Mouse (Mus musculus) right cerebral cortex, adult 18-20 months (tissue): ENCODE results near the gene Mroh2b.

Experiments used
- DNase-seq: peaks from one replicate; pipeline ENCODE4 v3.0.0; 2022; ENCODE audit warnings: mixed read lengths

The Mroh2b gene

GRCm38 (mm10) chr15:4898437-4898836, at the start of gene Mroh2b:
Mroh2b (plus strand) TSS chr15:4898737.
- no peak for DNase-seq

DNA sequence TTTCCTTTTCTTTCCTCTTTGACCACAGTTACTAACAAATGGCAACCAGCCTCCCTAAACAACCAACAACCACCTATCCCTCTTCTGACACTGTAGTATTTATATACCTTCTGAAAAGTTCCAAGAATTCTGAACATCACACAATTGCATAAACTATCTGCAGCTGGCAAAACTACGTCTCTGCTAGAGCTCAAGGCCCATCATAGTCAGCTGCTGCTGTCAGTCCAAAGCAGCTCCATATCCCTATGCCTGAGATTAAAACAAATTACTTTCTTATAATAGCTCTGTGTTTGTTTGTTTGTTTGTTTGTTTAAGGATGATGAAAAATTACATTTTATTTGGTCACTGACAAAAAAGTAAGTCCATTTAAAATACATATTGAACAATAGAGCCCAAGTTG, 48.5 kb upstream of the Mroh2b start:
- DNase-seq: no peak

- DNase-seq: no peak
Measured at GRCm38 (mm10) chr15:4894962-4895361, 3.6 kb upstream of the Mroh2b start.

GRCm38 (mm10) chr15:4934731-4935130, 36.2 kb downstream of the Mroh2b start:
- DNase-seq: no peak

DNA sequence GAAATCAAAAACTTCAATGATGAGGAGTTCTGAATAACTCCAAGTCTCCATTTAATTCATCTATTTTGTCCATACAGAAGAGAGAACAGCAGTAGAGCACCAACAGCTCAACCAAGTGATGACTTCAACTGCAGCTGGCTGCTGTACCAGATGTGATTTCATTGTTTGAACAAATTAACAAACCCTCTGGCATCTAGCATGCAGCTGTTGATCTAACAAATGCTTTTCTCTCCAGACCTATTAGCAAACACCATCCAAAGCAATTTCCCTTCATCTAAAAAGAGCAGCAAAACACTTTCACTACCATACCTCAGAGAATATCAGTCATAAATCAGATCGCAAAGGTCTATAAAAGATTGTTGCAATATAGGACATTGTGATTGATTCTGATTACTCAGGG, 74.8 kb downstream of the Mroh2b start:
- DNase-seq: no peak

DNA sequence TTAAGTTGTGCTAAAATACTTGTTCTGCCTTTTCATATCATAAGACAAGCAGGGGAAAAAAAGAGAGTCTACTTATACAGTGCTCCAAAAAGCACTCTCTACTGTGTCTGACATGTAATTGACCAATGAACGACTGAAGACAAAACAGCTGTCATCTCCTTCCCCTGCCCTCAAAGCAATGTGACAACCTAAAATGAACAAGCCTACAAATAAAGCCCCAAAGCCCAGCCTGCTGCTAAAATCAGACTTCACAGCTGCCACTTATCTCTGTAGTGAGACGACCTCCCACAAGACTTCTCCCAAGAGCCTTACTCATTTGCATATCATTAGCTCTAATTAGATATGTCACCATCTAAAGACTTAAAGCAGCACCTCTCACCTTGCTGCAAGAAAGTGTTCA, 104.4 kb downstream of the Mroh2b start:
- DNase-seq: no peak

DNA sequence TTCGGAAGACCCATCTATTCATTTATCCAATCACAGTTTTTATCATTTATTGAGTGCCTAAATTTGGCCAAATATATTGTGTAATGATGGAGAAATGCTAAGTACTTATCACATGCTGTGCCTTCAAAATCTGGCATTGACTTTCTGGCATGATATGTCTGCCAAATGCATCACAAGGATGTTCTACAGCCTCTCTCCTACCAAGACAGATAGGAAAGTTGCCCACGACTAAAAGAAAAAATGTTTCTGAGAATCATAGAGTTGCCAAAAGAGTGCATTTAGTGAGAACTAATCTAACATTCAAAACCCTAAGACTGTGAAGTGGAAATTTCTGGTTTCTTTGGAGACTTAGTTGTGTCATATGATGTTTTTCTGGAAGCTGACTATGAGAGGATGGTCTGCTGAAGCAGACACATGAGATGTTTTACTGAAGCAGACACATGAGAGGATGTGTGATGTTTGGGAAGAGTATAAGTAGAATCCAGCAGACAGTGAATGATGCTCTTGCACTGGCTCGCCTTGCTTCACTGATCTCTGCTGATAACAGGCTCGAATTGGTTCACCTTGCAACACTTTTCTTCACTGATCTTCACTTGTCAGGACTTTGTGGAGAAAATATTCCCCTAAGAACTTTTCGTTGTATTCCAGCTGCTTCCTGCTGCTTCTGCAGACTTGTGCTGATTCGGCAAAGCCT, 105.1 kb downstream of the Mroh2b start:
- DNase-seq: no peak

DNA sequence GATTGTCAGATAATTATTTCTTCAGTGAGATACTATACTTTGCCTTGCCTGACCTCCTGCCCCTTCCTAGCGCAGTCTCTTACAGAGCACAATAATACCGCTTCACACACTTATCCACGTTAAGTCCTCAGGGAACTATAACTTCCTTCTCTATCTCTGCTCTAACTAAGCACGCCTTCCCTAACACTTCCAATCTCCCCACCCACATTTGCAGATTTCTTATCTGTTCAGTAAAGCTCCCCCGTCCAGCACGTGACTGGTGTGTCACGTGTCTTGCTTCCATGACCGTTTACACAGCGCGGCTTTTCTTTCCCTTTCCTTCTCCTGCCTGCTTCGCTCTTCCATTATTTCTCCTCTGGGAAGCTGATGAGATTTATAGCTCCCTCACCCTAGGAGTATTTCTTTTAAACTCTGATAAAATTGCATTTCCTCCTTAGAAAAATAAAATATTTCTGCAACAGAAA, 111.1 kb downstream of the Mroh2b start:
- DNase-seq: no peak
